Mouse (Mus musculus) heart, embryonic 12.5 days (tissue): ENCODE data around the gene Cyp3a13. TPM values are rescaled to one million over a fixed set of nuclear protein-coding genes. Genes with fewer than 3 reads are reported as not detected.
"Not testable (repeated sequence)": the region's sequence is repeated elsewhere in the genome, so short reads cannot be mapped to it uniquely, and the experiment has no call there.

Experiments used
- ATAC-seq: fragments of 200-750 bp; cut with Nextera tagmentation; 2 replicates; pipeline ENCODE4 v1.8.0; 2017; ENCODE audit warnings: moderate TSS enrichment, moderate library complexity; ENCODE audit not compliant: insufficient number of reproducible peaks, low FRiP score
- H3K27ac ChIP-seq: fragments of 300-500 bp; sonication (generic); 2 replicates; pipeline ENCODE4 v1.5.1; 2016; ENCODE audit warnings: mild to moderate bottlenecking, moderate library complexity; ENCODE audit not compliant: poor library complexity, severe bottlenecking
- H3K27me3 ChIP-seq: fragments of 300-500 bp; sonication (generic); replicated peaks from 2 replicates; pipeline ENCODE4 v1.6.1; 2016; ENCODE audit warnings: mild to moderate bottlenecking, moderate library complexity
- H3K36me3 ChIP-seq: fragments of 300-500 bp; sonication (generic); 2 replicates; pipeline ENCODE4 v1.6.1; 2016; ENCODE audit warnings: mild to moderate bottlenecking, moderate library complexity
- H3K4me1 ChIP-seq: fragments of 300-500 bp; sonication (generic); replicated peaks from 2 replicates; pipeline ENCODE4 v1.6.1; 2016; ENCODE audit warnings: mild to moderate bottlenecking
- H3K4me2 ChIP-seq: fragments of 300-500 bp; sonication (generic); 2 replicates; pipeline ENCODE4 v1.6.1; 2016; ENCODE audit warnings: mild to moderate bottlenecking, moderate library complexity
- H3K4me3 ChIP-seq: fragments of 300-500 bp; sonication (generic); 2 replicates; pipeline ENCODE4 v1.5.1; 2016; ENCODE audit warnings: mild to moderate bottlenecking
- H3K9ac ChIP-seq: fragments of 300-500 bp; sonication (generic); 2 replicates; pipeline ENCODE4 v1.6.1; 2016; ENCODE audit warnings: mild to moderate bottlenecking, moderate library complexity
- H3K9me3 ChIP-seq: fragments of 300-500 bp; sonication (generic); replicated peaks from 2 replicates; pipeline ENCODE4 v1.6.1; 2016; ENCODE audit warnings: mild to moderate bottlenecking, moderate library complexity
- WGBS: fragments of 180-500 bp; shearing (Covaris S2); methylation state at CpG from one replicate; pipeline ENCODE4 v1.1.7; 2016; 5-methylcytosine and 5-hydroxymethylcytosine counted together
- polyA plus RNA-seq: library from polyadenylated mRNA; unstranded; fragments of >200 nt; fragmentation: Nextera tagmentation; extraction: Ambion mirVana; gene quantifications from 2 replicates; pipeline ENCODE4 v1.2.1, GENCODE M21; 2016

Cyp3a13 gene
- polyA plus RNA-seq, result 0.08 and 0.09 TPM in 2 replicates

DNA sequence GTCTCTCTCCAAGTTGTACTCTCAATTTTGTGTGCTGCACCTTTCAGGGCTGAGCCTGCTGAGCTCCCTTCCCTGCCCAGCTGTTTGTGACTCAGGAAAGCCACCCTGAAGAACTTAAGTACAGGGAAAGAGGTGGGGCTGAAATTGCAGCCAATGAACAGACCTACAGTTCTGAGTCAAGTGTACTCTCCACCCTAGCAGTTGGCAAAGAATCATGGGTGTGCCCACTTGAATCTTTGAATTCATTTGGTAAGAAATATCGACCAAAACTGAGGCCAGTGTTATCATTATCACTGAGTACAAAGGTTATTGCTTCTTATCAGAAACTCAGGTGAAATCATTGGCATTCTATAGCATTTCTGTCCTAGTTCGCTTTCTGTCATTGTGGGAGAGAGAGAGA is at the start of gene Cyp3a13:
Gene Cyp3a13, minus strand, starts transcription at position 88 of the 400 bp plus-strand sequence.
- no peak within 1 kb of the TSS for H3K27ac ChIP-seq
- ATAC-seq, result no peak
- H3K9me3 ChIP-seq, result no peaks in the 10 kb centered on the region
- H3K36me3 ChIP-seq, result no peaks in the 10 kb centered on the region
- no peak within 1 kb of the TSS for H3K4me3 ChIP-seq
- H3K4me2 ChIP-seq, result no peak within 1 kb of the TSS
- H3K27me3 ChIP-seq, result no peaks in the 10 kb centered on the region
- WGBS, result 45% methylated on average over 2 of the region's 2 CpGs
- no peak within 1 kb of the TSS for H3K9ac ChIP-seq
- H3K4me1 ChIP-seq, result no peaks in the 10 kb centered on the region

DNA sequence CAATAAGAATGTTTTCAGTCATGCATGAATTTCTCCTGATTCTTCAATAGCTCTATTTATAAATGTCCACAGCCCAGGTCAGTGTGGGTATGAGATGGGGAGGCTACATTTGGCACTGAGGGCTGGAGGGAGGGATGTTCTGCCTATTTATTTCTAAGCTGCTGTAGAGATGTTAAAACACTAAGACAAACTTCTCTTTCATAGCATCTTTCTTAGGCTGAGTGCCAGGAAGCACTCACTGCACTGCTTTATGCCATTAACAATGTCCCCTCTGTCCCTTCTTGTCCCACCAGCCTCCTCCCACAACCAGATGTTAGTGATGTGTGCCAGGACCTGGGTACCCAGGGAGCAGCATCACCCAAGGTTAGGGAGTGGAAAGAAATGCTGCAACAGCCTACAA is 45.1 kb upstream of the Cyp3a13 start:
- Histone ChIP-seq H3K36me3 (no peaks in the 10 kb centered on the region), H3K9me3 (no peaks in the 10 kb centered on the region), H3K9ac (no peak overlapping the region), H3K27ac (no peak overlapping the region), H3K4me3 (no peak overlapping the region), H3K4me2 (no peak overlapping the region), H3K27me3 (no peaks in the 10 kb centered on the region), H3K4me1 (no peaks in the 10 kb centered on the region)
- no peak for ATAC-seq

DNA sequence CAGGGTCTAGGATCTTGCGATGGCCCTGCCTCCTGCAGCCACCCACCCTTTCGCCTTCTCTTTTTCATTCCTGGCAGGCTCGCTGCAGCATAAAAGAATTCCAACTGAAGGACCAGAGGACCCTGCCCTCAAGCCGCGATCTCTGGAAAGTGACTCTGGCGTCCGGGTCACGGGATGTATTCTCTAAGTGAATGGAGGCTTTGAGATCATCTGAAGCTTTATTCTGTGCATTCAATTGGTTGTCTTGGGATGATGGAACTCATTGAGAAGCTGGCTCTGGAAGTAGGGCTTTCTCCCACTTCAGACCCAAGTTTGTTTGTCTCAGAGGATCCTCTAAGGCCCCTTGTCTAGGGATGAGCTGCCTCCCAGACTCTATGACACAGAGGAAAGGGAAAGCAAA is 41.5 kb upstream of the Cyp3a13 start, which contains the start of gene Gjc3:
Gene Gjc3, minus strand, starts transcription at position 154 of the 400 bp plus-strand sequence.
- H3K27ac ChIP-seq, result no peak within 1 kb of the TSS
- no peak within 1 kb of the TSS for H3K4me3 ChIP-seq
- 73% methylated on average over 8 of the region's 8 CpGs for WGBS
- H3K9ac ChIP-seq, result no peak within 1 kb of the TSS
- no peaks in the 10 kb centered on the region for H3K36me3 ChIP-seq
- no peak for ATAC-seq
- no peaks in the 10 kb centered on the region for H3K4me1 ChIP-seq
- H3K27me3 ChIP-seq, result no peaks in the 10 kb centered on the region
- no peak within 1 kb of the TSS for H3K4me2 ChIP-seq
- H3K9me3 ChIP-seq, result 0 out of 2 replicates have a peak, but pooled peaks cover 3% of the 10 kb centered on the region

DNA sequence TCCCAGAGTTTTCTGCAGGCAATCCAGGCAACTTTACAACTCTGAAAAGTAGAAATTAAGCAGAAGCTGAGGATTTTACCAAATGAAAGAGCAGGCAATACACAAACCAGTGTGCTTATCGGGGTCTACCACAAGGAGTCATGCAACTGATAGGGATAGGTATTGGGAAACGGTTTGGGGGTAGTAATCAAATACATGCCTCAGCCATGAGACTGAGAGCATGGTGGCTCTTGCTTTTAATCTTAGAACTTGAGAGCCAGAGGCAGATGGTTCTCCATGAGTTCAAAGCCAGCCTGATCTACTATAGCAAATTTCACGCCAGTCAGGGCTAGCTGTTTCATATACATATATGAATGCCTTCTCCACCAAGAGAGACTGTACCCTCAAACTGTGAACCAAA is 35.0 kb upstream of the Cyp3a13 start:
- Histone ChIP-seq H3K36me3 (no peaks in the 10 kb centered on the region), H3K27me3 (no peaks in the 10 kb centered on the region), H3K4me2 (no peak overlapping the region), H3K9me3 (0 out of 2 replicates have a peak, but pooled peaks cover 3% of the 10 kb centered on the region), H3K27ac (no peak overlapping the region), H3K4me1 (no peaks in the 10 kb centered on the region), H3K9ac (no peak overlapping the region), H3K4me3 (no peak overlapping the region)
- ATAC-seq, result no peak
- WGBS, result 77% methylated on average over 3 of the region's 3 CpGs

DNA sequence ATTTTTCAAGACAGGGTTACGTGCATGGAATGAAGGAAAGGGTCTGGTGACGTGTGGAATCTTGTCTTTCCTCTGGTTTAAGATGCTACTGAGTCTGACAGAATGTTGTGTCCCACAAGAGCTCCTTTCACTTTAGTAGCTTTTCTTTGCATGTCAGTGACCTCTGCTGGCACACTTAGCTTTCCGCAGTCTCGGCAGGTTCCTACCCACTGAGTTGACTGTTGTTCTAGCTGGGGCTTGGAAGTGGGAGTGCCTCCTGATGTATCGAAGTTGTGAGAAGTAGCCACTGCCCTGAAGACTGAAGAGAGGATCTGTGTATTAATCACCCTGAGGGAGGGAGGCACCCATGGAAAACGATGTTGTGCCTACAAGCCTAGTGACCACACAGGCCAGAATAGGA is 29.8 kb upstream of the Cyp3a13 start:
- H3K36me3 ChIP-seq, result no peaks in the 10 kb centered on the region
- no peaks in the 10 kb centered on the region for H3K27me3 ChIP-seq
- WGBS, result 40% methylated on average over 6 of the region's 6 CpGs
- H3K4me1 ChIP-seq, result no peaks in the 10 kb centered on the region
- H3K9me3 ChIP-seq, result no peaks in the 10 kb centered on the region
- H3K27ac ChIP-seq, result no peak overlapping the region
- no peak for ATAC-seq
- no peak overlapping the region for H3K4me2 ChIP-seq
- H3K4me3 ChIP-seq, result no peak overlapping the region
- H3K9ac ChIP-seq, result no peak overlapping the region

DNA sequence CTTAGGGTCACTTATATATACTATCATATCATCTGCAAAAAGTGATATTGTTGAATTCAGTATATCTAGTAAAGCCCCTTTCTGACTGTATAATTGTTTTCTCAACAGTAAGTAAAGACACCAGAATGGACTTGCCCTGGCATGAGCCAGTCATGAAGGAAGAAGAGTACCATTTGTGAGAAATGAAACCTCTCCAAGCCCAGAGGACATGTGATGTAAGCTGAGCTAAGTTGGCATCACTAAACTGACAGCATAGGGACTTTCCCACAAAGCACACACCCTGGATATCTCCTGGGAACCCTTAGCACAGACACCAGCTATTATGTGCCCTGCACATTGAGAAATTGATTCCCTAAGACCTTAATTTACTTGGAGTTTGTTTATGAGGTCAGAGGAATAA is 25.9 kb upstream of the Cyp3a13 start:
- Histone ChIP-seq H3K9ac (no peak overlapping the region), H3K4me3 (no peak overlapping the region), H3K4me1 (no peaks in the 10 kb centered on the region), H3K36me3 (no peaks in the 10 kb centered on the region), H3K27me3 (0 out of 2 replicates have a peak, but pooled peaks cover 2% of the 10 kb centered on the region), H3K9me3 (no peaks in the 10 kb centered on the region), H3K27ac (no peak overlapping the region), H3K4me2 (no peak overlapping the region)
- ATAC-seq, result no peak

DNA sequence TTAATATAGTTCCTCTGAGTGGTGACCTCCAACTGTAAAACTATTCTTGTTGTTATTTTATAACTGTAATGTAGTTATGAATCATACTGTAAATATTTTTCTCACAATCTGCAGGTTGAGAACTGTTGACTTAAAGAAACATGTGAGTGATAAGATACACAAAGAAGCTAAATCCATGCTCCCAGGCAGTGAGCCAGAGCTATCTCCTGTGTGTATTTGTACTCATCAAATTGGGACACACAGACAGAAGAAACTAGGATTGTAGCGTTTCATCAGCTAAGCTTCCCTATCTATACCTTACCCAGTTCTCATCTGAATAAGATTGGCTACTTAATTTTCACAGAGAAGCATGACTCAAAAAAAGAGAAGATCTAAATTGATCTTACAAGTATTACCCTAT is 21.7 kb upstream of the Cyp3a13 start:
- no peak for ATAC-seq
- Histone ChIP-seq H3K4me1 (no peaks in the 10 kb centered on the region), H3K27ac (no peak overlapping the region), H3K4me3 (no peak overlapping the region), H3K9ac (no peak overlapping the region), H3K4me2 (no peak overlapping the region), H3K36me3 (no peaks in the 10 kb centered on the region), H3K27me3 (0 out of 2 replicates have a peak, but pooled peaks cover 2% of the 10 kb centered on the region), H3K9me3 (no peaks in the 10 kb centered on the region)
- 51% methylated on average over 1 of the region's 1 CpGs for WGBS

DNA sequence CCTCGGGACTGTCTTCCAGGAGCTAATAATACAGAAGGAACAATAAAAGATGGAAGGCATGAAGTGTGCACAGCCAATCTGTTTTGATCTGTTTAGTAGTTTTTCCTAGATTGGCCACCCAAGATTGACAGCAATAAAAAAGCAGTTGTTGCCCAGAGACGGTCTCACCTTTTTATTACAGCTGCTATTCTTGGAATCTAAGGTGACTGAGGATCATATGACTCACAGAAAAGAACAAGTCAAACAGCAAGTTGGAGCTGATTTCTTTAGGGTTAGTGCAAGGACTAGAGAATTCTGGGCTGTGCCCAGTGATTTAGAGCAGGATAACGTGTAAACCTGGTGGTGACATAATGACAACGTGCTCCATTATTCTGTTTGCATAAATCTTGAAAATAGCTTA is 19.5 kb upstream of the Cyp3a13 start:
- H3K4me3 ChIP-seq, result no peak overlapping the region
- ATAC-seq, result no peak
- H3K36me3 ChIP-seq, result no peaks in the 10 kb centered on the region
- H3K4me2 ChIP-seq, result no peak overlapping the region
- no peaks in the 10 kb centered on the region for H3K4me1 ChIP-seq
- 0 out of 2 replicates have a peak, but pooled peaks cover 2% of the 10 kb centered on the region for H3K27me3 ChIP-seq
- no peak overlapping the region for H3K27ac ChIP-seq
- peaks cover 4% of the 10 kb centered on the region; the same call in 1 of the 2 replicates for H3K9me3 ChIP-seq
- H3K9ac ChIP-seq, result no peak overlapping the region
- WGBS, result 81% methylated on average over 4 of the region's 4 CpGs

DNA sequence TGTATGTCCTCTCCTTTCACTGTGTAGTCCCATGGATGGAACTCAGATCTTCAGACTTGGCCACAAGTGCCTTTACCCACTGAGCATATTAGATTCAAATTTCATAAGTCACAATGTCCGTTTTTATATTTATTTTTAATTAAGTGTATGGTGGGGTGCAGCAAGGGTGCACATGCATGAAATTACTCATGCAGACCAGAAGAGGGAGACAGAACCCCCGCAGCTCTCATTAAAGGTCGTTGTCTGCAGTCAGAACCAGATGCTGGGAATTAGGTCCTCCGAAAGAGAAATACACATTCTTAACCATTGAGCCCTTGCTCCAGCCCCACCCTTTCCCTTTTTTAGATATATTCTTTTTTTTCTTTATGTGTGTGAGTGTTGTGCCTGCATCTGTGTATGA is 15.8 kb upstream of the Cyp3a13 start:
- H3K36me3 ChIP-seq, result no peaks in the 10 kb centered on the region
- H3K4me2 ChIP-seq, result no peak overlapping the region
- H3K4me1 ChIP-seq, result no peaks in the 10 kb centered on the region
- H3K27me3 ChIP-seq, result no peaks in the 10 kb centered on the region
- no peak overlapping the region for H3K4me3 ChIP-seq
- no peak overlapping the region for H3K9ac ChIP-seq
- peaks cover 4% of the 10 kb centered on the region; the same call in 1 of the 2 replicates for H3K9me3 ChIP-seq
- no peak for ATAC-seq
- WGBS, result 58% methylated on average over 4 of the region's 4 CpGs
- H3K27ac ChIP-seq, result no peak overlapping the region

DNA sequence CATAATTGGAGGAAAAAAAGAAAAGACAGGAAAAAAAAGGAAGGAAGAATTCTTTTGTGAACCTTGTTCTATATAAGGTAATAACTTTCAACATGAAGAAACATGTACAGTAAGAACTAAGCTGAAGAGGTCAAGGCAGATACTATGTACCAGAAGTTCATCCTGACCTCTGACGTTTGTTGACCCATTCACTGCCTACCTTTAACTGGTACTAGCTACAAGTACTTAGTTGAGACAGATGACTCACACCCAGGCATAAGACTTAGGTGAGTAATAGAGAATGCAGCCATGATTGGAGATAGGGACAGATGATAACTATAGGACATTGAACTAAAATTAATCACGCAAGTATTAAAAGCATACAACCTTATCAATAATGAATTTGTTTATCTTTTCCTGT is 15.1 kb upstream of the Cyp3a13 start:
- no peak for ATAC-seq
- Histone ChIP-seq H3K27me3 (no peaks in the 10 kb centered on the region), H3K27ac (no peak overlapping the region), H3K4me2 (no peak overlapping the region), H3K9ac (no peak overlapping the region), H3K36me3 (no peaks in the 10 kb centered on the region), H3K9me3 (peaks cover 4% of the 10 kb centered on the region; the same call in 1 of the 2 replicates), H3K4me3 (no peak overlapping the region), H3K4me1 (no peaks in the 10 kb centered on the region)
- 77% methylated on average over 2 of the region's 2 CpGs for WGBS

DNA sequence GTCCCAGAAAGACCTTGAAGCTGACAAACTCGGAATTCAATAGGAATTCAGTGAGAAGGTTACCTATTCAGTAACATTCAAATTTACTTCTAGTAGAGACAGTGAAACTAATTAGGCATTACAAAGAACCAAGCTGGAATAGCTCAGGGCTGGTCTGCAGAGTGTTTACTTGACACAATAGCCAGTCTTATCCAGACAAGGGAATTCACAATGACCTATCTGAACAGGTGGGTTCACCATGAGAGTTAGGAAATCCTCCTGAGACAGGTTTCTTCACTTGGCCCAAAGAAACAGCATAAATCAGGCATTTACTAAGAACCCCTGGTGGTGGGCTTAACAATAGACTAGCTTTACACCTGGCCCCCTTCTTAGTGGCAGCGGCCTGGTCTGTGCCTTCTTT is 12.5 kb upstream of the Cyp3a13 start:
- not testable (repeated sequence) for H3K4me3 ChIP-seq, H3K36me3 ChIP-seq
- 64% methylated on average over 2 of the region's 2 CpGs for WGBS

DNA sequence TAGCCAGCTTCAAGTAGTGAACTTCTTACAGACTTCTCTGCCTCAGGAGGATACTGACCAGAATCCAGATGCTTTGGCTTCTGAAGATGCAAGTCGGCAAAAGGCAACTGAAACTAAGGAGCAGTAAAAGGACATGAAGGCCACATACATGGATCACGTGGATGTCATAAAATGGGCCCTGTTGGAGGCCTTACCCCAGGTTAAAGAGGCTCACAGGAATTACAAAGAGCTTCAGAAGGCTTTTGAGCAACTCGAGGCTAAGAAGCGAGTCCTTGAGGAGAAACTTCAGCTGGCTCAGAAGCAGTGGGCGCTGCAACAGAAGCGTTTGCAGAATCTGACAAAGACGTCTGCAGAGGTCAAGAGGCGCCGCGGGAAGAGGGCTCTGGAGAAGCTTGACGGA is 7.0 kb upstream of the Cyp3a13 start:
- Histone ChIP-seq H3K9me3 (no peaks in the 10 kb centered on the region), H3K4me2 (no peak overlapping the region), H3K36me3 (no peaks in the 10 kb centered on the region), H3K4me1 (no peaks in the 10 kb centered on the region), H3K9ac (no peak overlapping the region), H3K27ac (no peak overlapping the region), H3K4me3 (no peak overlapping the region), H3K27me3 (no peaks in the 10 kb centered on the region)
- no peak for ATAC-seq
- 67% methylated on average over 11 of the region's 11 CpGs for WGBS

More for the DNA sequence above, 12.5 kb upstream of the Cyp3a13 start:
- not testable (repeated sequence) for H3K4me1 ChIP-seq, H3K27me3 ChIP-seq, H3K27ac ChIP-seq, H3K4me2 ChIP-seq, H3K9me3 ChIP-seq, ATAC-seq, H3K9ac ChIP-seq
